Mouse (Mus musculus): ENCODE results near the gene Rgl1. TPM values are rescaled to one million over a fixed set of nuclear protein-coding genes. Genes with fewer than 3 reads are reported as not detected.

The Rgl1 gene
- polyA plus RNA-seq, 1 experiment, result 1.1 TPM

DNA sequence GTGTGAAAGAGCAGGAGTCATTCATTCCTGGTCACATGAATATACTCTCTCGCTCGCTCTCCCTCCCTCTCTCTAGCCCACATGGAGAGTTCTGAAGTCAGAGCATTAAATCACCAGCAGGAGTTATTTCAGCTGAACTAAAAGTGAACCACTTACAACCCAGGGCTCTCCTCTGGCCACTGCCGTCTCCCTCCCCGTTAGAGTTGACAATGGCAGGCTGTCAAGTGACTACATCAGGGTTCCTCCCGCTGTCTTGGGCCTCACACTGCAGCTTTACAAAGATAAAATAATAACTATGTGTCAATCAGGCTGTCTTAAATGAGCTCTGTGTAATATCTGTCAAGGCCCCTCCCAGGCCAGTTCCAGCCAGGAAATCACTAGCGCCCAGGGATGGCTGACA, 63.2 kb downstream of the Rgl1 start:
- Histone ChIP-seq H3K27me3 (replicated peaks) (peaks cover 67% of the 10 kb centered on the region), H3K36me3 (replicated peaks; ENCODE audit: low read length) (no peaks in the 10 kb centered on the region), H3K9me3 (peaks cover 7% of the 10 kb centered on the region), H3K4me1 (peaks cover 6% of the 10 kb centered on the region), H3K4me3 (replicated peaks) (no peak overlapping the region)
- no peak for TF ChIP-seq GATA1 (IDR thresholded peaks at IDR 0.05; ENCODE audit: borderline replicate concordance, low read length)

DNA sequence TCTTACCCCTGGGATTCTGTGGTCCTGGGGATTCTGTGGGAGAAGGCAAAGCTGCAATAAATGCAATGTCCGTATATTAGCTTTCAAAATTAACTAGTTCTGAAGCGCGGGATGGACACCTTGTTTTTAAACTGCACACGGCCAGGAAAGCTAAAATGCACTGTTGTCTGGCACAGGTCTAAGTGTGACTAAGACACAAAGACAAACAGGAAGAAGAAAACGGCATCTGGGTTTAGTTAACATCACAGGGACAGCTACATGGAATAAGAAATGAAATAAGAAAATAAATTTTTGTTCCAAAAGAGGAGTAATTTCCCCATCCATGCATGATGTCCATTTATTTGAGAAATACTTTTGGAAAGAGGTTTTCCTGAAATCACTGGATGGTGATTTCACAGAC, 65.1 kb downstream of the Rgl1 start:
- H3K9me3 ChIP-seq, result peaks cover 7% of the 10 kb centered on the region
- peaks cover 60% of the 10 kb centered on the region for H3K27me3 ChIP-seq (replicated peaks)
- H3K36me3 ChIP-seq (replicated peaks; ENCODE audit: low read length), result no peaks in the 10 kb centered on the region
- H3K4me1 ChIP-seq, result peaks cover 6% of the 10 kb centered on the region
- no peak overlapping the region for H3K4me3 ChIP-seq (replicated peaks)
- TF ChIP-seq GATA1 (IDR thresholded peaks at IDR 0.05; ENCODE audit: borderline replicate concordance, low read length) (no peak), FLI1 (IDR thresholded peaks at IDR 0.05; ENCODE audit: low read length) (no peak)

DNA sequence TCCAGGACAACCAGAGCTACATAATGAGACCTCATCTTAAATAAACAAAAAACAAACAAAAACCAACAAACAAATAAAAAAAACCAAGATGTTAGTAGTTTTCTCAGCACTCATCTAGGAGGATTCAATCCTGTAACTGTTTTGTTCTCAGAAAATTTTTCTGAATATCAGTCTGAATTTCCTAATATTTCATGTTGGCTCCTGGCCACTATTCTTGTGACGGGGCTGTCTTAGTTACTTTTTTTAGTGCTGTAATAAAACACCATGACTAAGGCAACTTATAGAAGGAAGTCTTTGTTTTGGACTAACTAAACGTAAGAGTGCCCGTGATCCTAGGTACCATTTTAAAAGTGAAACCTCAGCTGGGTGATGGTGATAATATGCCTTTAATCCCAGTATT, 68.8 kb downstream of the Rgl1 start:
- H3K9me3 ChIP-seq, result no peaks in the 10 kb centered on the region
- no peaks in the 10 kb centered on the region for H3K36me3 ChIP-seq (replicated peaks; ENCODE audit: low read length)
- H3K27me3 ChIP-seq (replicated peaks), result peaks cover 51% of the 10 kb centered on the region
- TF ChIP-seq FLI1 (IDR thresholded peaks at IDR 0.05; ENCODE audit: low read length), result no peak
- no peak for TF ChIP-seq GATA1 (IDR thresholded peaks at IDR 0.05; ENCODE audit: borderline replicate concordance, low read length)
- H3K4me1 ChIP-seq, result no peaks in the 10 kb centered on the region
- H3K4me3 ChIP-seq (replicated peaks), result no peak overlapping the region

DNA sequence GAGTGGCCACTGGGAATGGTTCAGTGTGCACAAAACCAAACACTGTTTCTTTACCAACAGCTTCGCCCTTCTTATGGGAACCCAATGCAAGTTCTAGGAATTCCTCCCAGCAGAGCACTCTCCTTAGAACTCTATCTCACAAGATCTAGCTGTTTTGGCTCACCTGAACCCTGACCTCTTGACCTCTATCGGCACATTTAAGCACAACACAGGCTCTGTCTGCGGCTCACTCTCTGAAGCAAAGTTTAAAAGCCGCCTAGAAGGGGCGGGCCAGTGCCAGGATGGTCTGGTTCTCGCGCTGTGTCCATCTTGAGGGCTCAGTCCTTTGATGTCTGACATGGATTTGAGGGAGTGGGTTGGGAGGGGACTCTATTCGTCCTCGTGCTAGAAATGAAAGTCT, 70.7 kb downstream of the Rgl1 start:
- Histone ChIP-seq H3K4me3 (replicated peaks) (no peak overlapping the region), H3K9me3 (no peaks in the 10 kb centered on the region), H3K36me3 (replicated peaks; ENCODE audit: low read length) (no peaks in the 10 kb centered on the region), H3K27me3 (replicated peaks) (peaks cover 56% of the 10 kb centered on the region), H3K4me1 (no peaks in the 10 kb centered on the region)
- TF ChIP-seq GATA1 (IDR thresholded peaks at IDR 0.05; ENCODE audit: borderline replicate concordance, low read length), result no peak
- TF ChIP-seq FLI1 (IDR thresholded peaks at IDR 0.05; ENCODE audit: low read length), result no peak

DNA sequence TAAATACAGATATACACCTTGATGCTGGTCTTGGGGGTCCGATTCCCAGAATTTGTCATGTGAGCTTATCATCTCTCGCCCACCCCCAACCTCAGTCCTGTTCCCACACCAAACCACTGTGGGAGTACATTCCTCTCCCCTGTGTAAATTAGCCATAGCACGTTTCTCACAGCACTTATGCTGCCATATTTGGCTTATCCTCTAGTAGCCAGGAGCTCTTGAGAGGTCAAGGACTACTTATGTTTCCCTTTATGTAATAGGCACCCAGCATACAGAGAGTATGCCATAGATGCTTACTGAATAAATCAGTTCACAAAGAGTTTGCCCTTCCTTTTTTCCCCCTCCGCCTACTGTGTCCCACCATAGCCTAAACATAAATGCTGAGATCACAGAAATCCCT, 76.2 kb downstream of the Rgl1 start:
- Histone ChIP-seq H3K9me3 (no peaks in the 10 kb centered on the region), H3K27me3 (replicated peaks) (peaks cover 82% of the 10 kb centered on the region), H3K4me1 (peaks cover 5% of the 10 kb centered on the region; the same call in 1 of the 2 replicates), H3K4me3 (replicated peaks) (no peak overlapping the region), H3K36me3 (replicated peaks; ENCODE audit: low read length) (no peaks in the 10 kb centered on the region)
- TF ChIP-seq FLI1 (IDR thresholded peaks at IDR 0.05; ENCODE audit: low read length), result no peak
- no peak for TF ChIP-seq GATA1 (IDR thresholded peaks at IDR 0.05; ENCODE audit: borderline replicate concordance, low read length)

DNA sequence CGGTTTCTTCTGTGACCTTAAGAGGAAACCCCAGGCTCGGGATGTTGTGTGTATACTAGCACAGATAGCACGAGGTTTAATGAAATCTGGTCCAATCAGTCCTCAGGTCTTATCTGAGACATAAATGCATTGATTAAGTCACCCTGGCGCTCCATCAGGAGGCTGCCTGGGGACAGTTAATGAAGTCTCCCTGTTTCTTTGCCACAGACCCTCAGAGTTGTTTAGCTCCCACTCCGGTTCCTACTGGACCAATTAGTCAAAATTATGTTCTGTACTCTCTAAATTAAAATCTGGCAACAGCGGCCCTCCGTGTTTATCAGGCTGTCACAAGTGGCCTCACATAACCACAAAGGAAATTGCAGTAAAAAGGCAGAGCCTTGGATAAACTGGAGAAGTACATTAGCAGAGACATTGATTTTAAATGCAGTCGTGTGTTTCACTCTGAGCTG, 78.4 kb downstream of the Rgl1 start:
- Histone ChIP-seq H3K36me3 (replicated peaks; ENCODE audit: low read length) (no peaks in the 10 kb centered on the region), H3K4me1 (peaks cover 5% of the 10 kb centered on the region; the same call in 1 of the 2 replicates), H3K9me3 (no peaks in the 10 kb centered on the region), H3K4me3 (replicated peaks) (no peak overlapping the region), H3K27me3 (replicated peaks) (peaks cover 83% of the 10 kb centered on the region)
- TF ChIP-seq FLI1 (IDR thresholded peaks at IDR 0.05; ENCODE audit: low read length) (no peak), GATA1 (IDR thresholded peaks at IDR 0.05; ENCODE audit: borderline replicate concordance, low read length) (no peak)

DNA sequence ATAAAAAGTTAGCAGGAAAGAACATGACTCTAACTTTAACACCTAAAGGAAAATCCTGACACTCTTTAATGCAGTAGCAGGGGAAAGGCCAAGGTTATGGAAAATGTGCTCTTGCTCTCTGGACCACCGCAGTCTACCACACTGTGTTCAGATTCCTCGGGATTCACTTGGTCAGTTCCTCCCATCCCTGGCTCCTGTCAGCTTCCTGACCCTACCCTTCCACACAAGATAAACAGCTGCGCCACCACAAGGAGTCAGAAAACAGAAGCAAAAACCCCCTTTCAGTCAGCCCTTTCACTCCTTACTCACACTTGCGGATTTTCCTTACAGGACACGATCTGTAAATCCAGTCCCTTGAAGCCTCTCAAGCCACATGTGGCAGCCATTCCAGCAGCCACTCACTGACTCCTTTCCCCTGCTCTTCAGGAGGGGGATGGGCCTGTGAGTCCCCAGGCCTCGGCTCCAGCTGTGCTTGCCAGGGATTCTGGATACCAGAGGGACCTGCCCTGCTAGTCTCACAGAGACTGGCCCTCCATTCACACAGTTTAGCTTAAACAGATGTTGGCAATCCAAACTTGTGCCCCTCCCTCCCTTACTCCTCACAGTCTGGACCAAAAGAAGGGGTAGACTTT, 78.9 kb downstream of the Rgl1 start:
- peaks cover 5% of the 10 kb centered on the region; the same call in 1 of the 2 replicates for H3K4me1 ChIP-seq
- no peak for TF ChIP-seq FLI1 (IDR thresholded peaks at IDR 0.05; ENCODE audit: low read length)
- TF ChIP-seq GATA1 (IDR thresholded peaks at IDR 0.05; ENCODE audit: borderline replicate concordance, low read length), result no peak
- peaks cover 86% of the 10 kb centered on the region for H3K27me3 ChIP-seq (replicated peaks)
- H3K9me3 ChIP-seq, result no peaks in the 10 kb centered on the region
- H3K36me3 ChIP-seq (replicated peaks; ENCODE audit: low read length), result no peaks in the 10 kb centered on the region
- no peak overlapping the region for H3K4me3 ChIP-seq (replicated peaks)

DNA sequence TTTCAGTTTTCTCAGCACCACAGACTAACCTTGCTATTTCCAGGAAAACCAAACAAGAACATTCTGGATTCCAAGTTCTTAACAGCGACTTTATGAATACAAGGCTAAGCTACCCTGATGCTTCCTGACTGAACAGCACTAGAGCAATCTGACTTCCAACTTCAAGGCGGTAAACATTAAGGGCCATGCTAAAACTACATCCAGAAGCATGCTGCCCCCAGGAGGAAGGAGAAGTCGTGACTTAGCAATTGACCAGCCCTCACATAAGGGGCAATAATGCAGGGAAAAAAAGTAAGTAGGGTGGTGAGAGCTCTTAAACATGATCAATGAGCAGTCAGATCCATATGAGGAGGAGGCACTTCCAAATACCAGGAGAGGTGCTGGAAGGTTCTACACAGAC, 80.6 kb downstream of the Rgl1 start:
- no peaks in the 10 kb centered on the region for H3K9me3 ChIP-seq
- no peak overlapping the region for H3K4me3 ChIP-seq (replicated peaks)
- peaks cover 5% of the 10 kb centered on the region; the same call in 1 of the 2 replicates for H3K4me1 ChIP-seq
- H3K27me3 ChIP-seq (replicated peaks), result peaks cover 84% of the 10 kb centered on the region
- no peaks in the 10 kb centered on the region for H3K36me3 ChIP-seq (replicated peaks; ENCODE audit: low read length)
- TF ChIP-seq GATA1 (IDR thresholded peaks at IDR 0.05; ENCODE audit: borderline replicate concordance, low read length), result no peak
- no peak for TF ChIP-seq FLI1 (IDR thresholded peaks at IDR 0.05; ENCODE audit: low read length)

DNA sequence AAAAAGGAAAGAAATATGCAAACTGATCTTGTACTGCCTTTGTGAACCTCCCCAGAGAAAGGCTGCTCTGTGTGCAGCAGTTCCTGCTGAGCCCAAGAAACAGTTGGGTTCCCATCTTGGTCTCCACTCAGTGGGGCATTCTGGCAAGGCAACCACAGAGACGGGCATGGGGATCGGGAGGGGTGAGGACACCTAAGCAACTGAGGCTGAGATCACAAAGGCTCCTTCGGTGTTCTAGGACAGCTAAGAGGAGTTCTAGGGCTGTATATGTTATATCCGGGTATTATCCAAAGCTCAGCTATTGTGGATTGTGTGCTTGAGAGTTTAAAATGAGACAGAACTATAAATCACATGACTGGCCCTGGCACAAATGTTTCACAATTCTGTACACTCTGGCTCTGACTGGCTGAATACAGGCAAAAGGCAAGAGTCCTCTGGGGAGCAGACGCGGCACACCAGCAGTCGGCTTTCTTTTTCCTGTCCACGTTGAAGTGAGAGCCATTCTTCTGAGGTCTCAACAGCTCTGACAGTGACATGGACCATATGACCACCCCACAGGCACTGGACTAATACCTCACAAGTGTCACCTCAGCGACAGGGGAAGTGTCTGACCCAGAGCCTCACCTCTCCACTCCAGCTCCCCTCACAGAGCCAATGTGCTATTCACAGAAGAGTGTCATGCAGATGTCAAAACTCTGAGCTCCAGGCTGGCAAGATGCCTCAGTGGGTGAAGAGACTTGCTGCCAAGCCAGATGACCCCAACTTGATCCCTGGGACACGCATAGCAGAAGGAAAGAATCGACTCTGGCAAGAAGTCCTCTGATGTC, 83.6 kb downstream of the Rgl1 start:
- TF ChIP-seq GATA1 (IDR thresholded peaks at IDR 0.05; ENCODE audit: borderline replicate concordance, low read length) (no peak), FLI1 (IDR thresholded peaks at IDR 0.05; ENCODE audit: low read length) (no peak)
- H3K4me3 ChIP-seq (replicated peaks), result no peak overlapping the region
- no peaks in the 10 kb centered on the region for H3K36me3 ChIP-seq (replicated peaks; ENCODE audit: low read length)

More for the DNA sequence above, 83.6 kb downstream of the Rgl1 start:
- Histone ChIP-seq H3K4me1 (no peaks in the 10 kb centered on the region), H3K27me3 (replicated peaks) (peaks cover 73% of the 10 kb centered on the region), H3K9me3 (no peaks in the 10 kb centered on the region)

Measured in megakaryocyte, embryonic 14.5 days (primary cell).